Mouse (Mus musculus): ENCODE data around the gene Usp4. TPM values are rescaled to one million over a fixed set of nuclear protein-coding genes. Genes with fewer than 3 reads are reported as not detected.

The Usp4 gene
- polyA plus RNA-seq (2014; fragmentation: Nextera tagmentation; extraction: Ambion mirVana) = 141 and 145 TPM in 2 replicates

GRCm38 (mm10) chr9:108347540-108348289 is at the start of gene Usp4:
Gene Usp4 (plus strand): TSS chr9:108347853.
- H3K4me2 ChIP-seq (ENCODE audit: low read depth) = peak within 1 kb of the TSS; percentile 75
- peak within 1 kb of the TSS; percentile 62 for H3K4me3 ChIP-seq (ENCODE audit: low read depth, low read length)
- peaks cover 2% of the 10 kb centered on the region; the same call in 1 of the 2 replicates for H3K4me1 ChIP-seq (ENCODE audit: control insufficient read depth, insufficient read depth, low read length)
- peak within 1 kb of the TSS; percentile 95 for H3K27ac ChIP-seq (ENCODE audit: low read depth, low read length)
- peaks cover 15% of the 10 kb centered on the region for H3K36me3 ChIP-seq (ENCODE audit: control insufficient read depth, insufficient read depth, low read length)
- no peaks in the 10 kb centered on the region for H3K9me3 ChIP-seq (ENCODE audit: control insufficient read depth, low read length)
- H3K27me3 ChIP-seq (ENCODE audit: control insufficient read depth, insufficient read depth, low read length) = no peaks in the 10 kb centered on the region
- DNase-seq (ENCODE audit: low spot score) (peak; percentile 95), ATAC-seq (ENCODE audit: insufficient read depth, low FRiP score, low TSS enrichment) (peak; percentile 94)
- under 1% methylated on average over 71 of the region's 75 CpGs for WGBS
- H3K9ac ChIP-seq (ENCODE audit: low read length) = peak within 1 kb of the TSS; percentile 87

- no peaks in the 10 kb centered on the region for H3K27me3 ChIP-seq (ENCODE audit: control insufficient read depth, insufficient read depth, low read length)
Observed at GRCm38 (mm10) chr9:108301853-108302252, 45.8 kb upstream of the Usp4 start.

GRCm38 (mm10) chr9:108304716-108305115 is 42.9 kb upstream of the Usp4 start:
- peak overlapping the region; percentile 92; the same call in 1 of the 2 replicates for H3K4me3 ChIP-seq (ENCODE audit: low read depth, low read length)
- no peak overlapping the region for H3K9ac ChIP-seq (ENCODE audit: low read length)
- no peaks in the 10 kb centered on the region for H3K9me3 ChIP-seq (ENCODE audit: control insufficient read depth, low read length)
- H3K27ac ChIP-seq (ENCODE audit: low read depth, low read length) = no peak overlapping the region
- WGBS = 92% methylated on average over 4 of the region's 4 CpGs
- peaks cover 18% of the 10 kb centered on the region for H3K4me1 ChIP-seq (ENCODE audit: control insufficient read depth, insufficient read depth, low read length)
- H3K4me2 ChIP-seq (ENCODE audit: low read depth) = peak overlapping the region; percentile 86
- H3K27me3 ChIP-seq (ENCODE audit: control insufficient read depth, insufficient read depth, low read length) = no peaks in the 10 kb centered on the region
- DNase-seq (ENCODE audit: low spot score) (no peak), ATAC-seq (ENCODE audit: insufficient read depth, low FRiP score, low TSS enrichment) (no peak)
- peaks cover 2% of the 10 kb centered on the region; the same call in 1 of the 2 replicates for H3K36me3 ChIP-seq (ENCODE audit: control insufficient read depth, insufficient read depth, low read length)

More at GRCm38 (mm10) chr9:108301853-108302252, 45.8 kb upstream of the Usp4 start:
- ATAC-seq (ENCODE audit: insufficient read depth, low FRiP score, low TSS enrichment) (no peak), DNase-seq (ENCODE audit: low spot score) (no peak)
- H3K36me3 ChIP-seq (ENCODE audit: control insufficient read depth, insufficient read depth, low read length) = peaks cover 2% of the 10 kb centered on the region; the same call in 1 of the 2 replicates
- no peak overlapping the region for H3K27ac ChIP-seq (ENCODE audit: low read depth, low read length)
- no peak overlapping the region for H3K4me2 ChIP-seq (ENCODE audit: low read depth)
- H3K9me3 ChIP-seq (ENCODE audit: control insufficient read depth, low read length) = no peaks in the 10 kb centered on the region
- 74% methylated on average over 3 of the region's 3 CpGs for WGBS
- peaks cover 10% of the 10 kb centered on the region for H3K4me1 ChIP-seq (ENCODE audit: control insufficient read depth, insufficient read depth, low read length)
- H3K4me3 ChIP-seq (ENCODE audit: low read depth, low read length) = no peak overlapping the region
- no peak overlapping the region for H3K9ac ChIP-seq (ENCODE audit: low read length)

- 21% methylated on average over 1 of the region's 1 CpGs for WGBS
- peak overlapping the region; percentile 92 for H3K4me3 ChIP-seq (ENCODE audit: low read depth, low read length)
- 0 out of 2 replicates have a peak, but pooled peaks have one; percentile 4 for ATAC-seq (ENCODE audit: insufficient read depth, low FRiP score, low TSS enrichment)
- H3K9ac ChIP-seq (ENCODE audit: low read length) = peak overlapping the region; percentile 95
- no peaks in the 10 kb centered on the region for H3K27me3 ChIP-seq (ENCODE audit: control insufficient read depth, insufficient read depth, low read length)
- peaks cover 2% of the 10 kb centered on the region; the same call in 1 of the 2 replicates for H3K36me3 ChIP-seq (ENCODE audit: control insufficient read depth, insufficient read depth, low read length)
- H3K9me3 ChIP-seq (ENCODE audit: control insufficient read depth, low read length) = no peaks in the 10 kb centered on the region
- H3K27ac ChIP-seq (ENCODE audit: low read depth, low read length) = peak overlapping the region; percentile 83
- peaks cover 18% of the 10 kb centered on the region for H3K4me1 ChIP-seq (ENCODE audit: control insufficient read depth, insufficient read depth, low read length)
- DNase-seq (ENCODE audit: low spot score) = no peak
- peak overlapping the region; percentile 86 for H3K4me2 ChIP-seq (ENCODE audit: low read depth)
Observed at GRCm38 (mm10) chr9:108305170-108305569, 42.5 kb upstream of the Usp4 start.

- peak within 1 kb of the TSS; percentile 92 for H3K4me3 ChIP-seq (ENCODE audit: low read depth, low read length)
- peak; percentile 98 for DNase-seq (ENCODE audit: low spot score)
- H3K4me2 ChIP-seq (ENCODE audit: low read depth) = peak within 1 kb of the TSS; percentile 86
- ATAC-seq (ENCODE audit: insufficient read depth, low FRiP score, low TSS enrichment) = peak; percentile 96
- peaks cover 2% of the 10 kb centered on the region; the same call in 1 of the 2 replicates for H3K36me3 ChIP-seq (ENCODE audit: control insufficient read depth, insufficient read depth, low read length)
- no peaks in the 10 kb centered on the region for H3K9me3 ChIP-seq (ENCODE audit: control insufficient read depth, low read length)
- no peaks in the 10 kb centered on the region for H3K27me3 ChIP-seq (ENCODE audit: control insufficient read depth, insufficient read depth, low read length)
- under 1% methylated on average over 81 of the region's 81 CpGs for WGBS
- peak within 1 kb of the TSS; percentile 95 for H3K9ac ChIP-seq (ENCODE audit: low read length)
- H3K27ac ChIP-seq (ENCODE audit: low read depth, low read length) = peak within 1 kb of the TSS; percentile 99
- peaks cover 18% of the 10 kb centered on the region for H3K4me1 ChIP-seq (ENCODE audit: control insufficient read depth, insufficient read depth, low read length)
Observed at GRCm38 (mm10) chr9:108305629-108306520, 41.8 kb upstream of the Usp4 start, which contains the start of the genes Rhoa and Tcta. Gene Rhoa (plus strand): TSS chr9:108306129. Gene Tcta (minus strand): TSS chr9:108306160.

GRCm38 (mm10) chr9:108306571-108306980 is 41.1 kb upstream of the Usp4 start:
- DNase-seq (ENCODE audit: low spot score) (peak; percentile 84), ATAC-seq (ENCODE audit: insufficient read depth, low FRiP score, low TSS enrichment) (peak; percentile 78)
- 0% methylated on average over 21 of the region's 51 CpGs for WGBS
- no peaks in the 10 kb centered on the region for H3K27me3 ChIP-seq (ENCODE audit: control insufficient read depth, insufficient read depth, low read length)
- peaks cover 18% of the 10 kb centered on the region for H3K4me1 ChIP-seq (ENCODE audit: control insufficient read depth, insufficient read depth, low read length)
- no peaks in the 10 kb centered on the region for H3K9me3 ChIP-seq (ENCODE audit: control insufficient read depth, low read length)
- H3K4me3 ChIP-seq (ENCODE audit: low read depth, low read length) = peak overlapping the region; percentile 92
- peak overlapping the region; percentile 95 for H3K9ac ChIP-seq (ENCODE audit: low read length)
- peak overlapping the region; percentile 86 for H3K4me2 ChIP-seq (ENCODE audit: low read depth)
- H3K27ac ChIP-seq (ENCODE audit: low read depth, low read length) = peak overlapping the region; percentile 99
- H3K36me3 ChIP-seq (ENCODE audit: control insufficient read depth, insufficient read depth, low read length) = peaks cover 2% of the 10 kb centered on the region; the same call in 1 of the 2 replicates

GRCm38 (mm10) chr9:108307021-108307807 is 40.4 kb upstream of the Usp4 start:
- Histone ChIP-seq H3K36me3 (ENCODE audit: control insufficient read depth, insufficient read depth, low read length) (peaks cover 2% of the 10 kb centered on the region; the same call in 1 of the 2 replicates), H3K27me3 (ENCODE audit: control insufficient read depth, insufficient read depth, low read length) (no peaks in the 10 kb centered on the region), H3K9me3 (ENCODE audit: control insufficient read depth, low read length) (no peaks in the 10 kb centered on the region), H3K4me1 (ENCODE audit: control insufficient read depth, insufficient read depth, low read length) (peaks cover 18% of the 10 kb centered on the region), H3K4me3 (ENCODE audit: low read depth, low read length) (peak overlapping the region; percentile 92), H3K27ac (ENCODE audit: low read depth, low read length) (peak overlapping the region; percentile 99), H3K9ac (ENCODE audit: low read length) (peak overlapping the region; percentile 95), H3K4me2 (ENCODE audit: low read depth) (peak overlapping the region; percentile 86)
- WGBS = 27% methylated on average over 12 of the region's 12 CpGs
- ATAC-seq (ENCODE audit: insufficient read depth, low FRiP score, low TSS enrichment) = no peak
- no peak for DNase-seq (ENCODE audit: low spot score)

GRCm38 (mm10) chr9:108308141-108308540 is 39.5 kb upstream of the Usp4 start:
- H3K4me3 ChIP-seq (ENCODE audit: low read depth, low read length) = no peak overlapping the region; the same call in 1 of the 2 replicates
- H3K4me2 ChIP-seq (ENCODE audit: low read depth) = peak overlapping the region; percentile 86
- H3K9ac ChIP-seq (ENCODE audit: low read length) = no peak overlapping the region
- no peak overlapping the region for H3K27ac ChIP-seq (ENCODE audit: low read depth, low read length)
- WGBS = 77% methylated on average over 2 of the region's 2 CpGs
- DNase-seq (ENCODE audit: low spot score) = no peak
- H3K36me3 ChIP-seq (ENCODE audit: control insufficient read depth, insufficient read depth, low read length) = no peaks in the 10 kb centered on the region
- ATAC-seq (ENCODE audit: insufficient read depth, low FRiP score, low TSS enrichment) = no peak
- H3K4me1 ChIP-seq (ENCODE audit: control insufficient read depth, insufficient read depth, low read length) = peaks cover 18% of the 10 kb centered on the region
- H3K27me3 ChIP-seq (ENCODE audit: control insufficient read depth, insufficient read depth, low read length) = no peaks in the 10 kb centered on the region
- no peaks in the 10 kb centered on the region for H3K9me3 ChIP-seq (ENCODE audit: control insufficient read depth, low read length)

Data from neural tube, embryonic 11.5 days (tissue).